Mouse (Mus musculus): ENCODE measurements around the gene Tapbp. TPM values are rescaled to one million over a fixed set of nuclear protein-coding genes. Genes with fewer than 3 reads are reported as not detected.
A peak's percentile ranks its signal among the peaks of the same experiment; 100 is the strongest.

Tapbp gene
- polyA plus RNA-seq, 1 experiment from 2014 or later, result 16.6 TPM

DNA sequence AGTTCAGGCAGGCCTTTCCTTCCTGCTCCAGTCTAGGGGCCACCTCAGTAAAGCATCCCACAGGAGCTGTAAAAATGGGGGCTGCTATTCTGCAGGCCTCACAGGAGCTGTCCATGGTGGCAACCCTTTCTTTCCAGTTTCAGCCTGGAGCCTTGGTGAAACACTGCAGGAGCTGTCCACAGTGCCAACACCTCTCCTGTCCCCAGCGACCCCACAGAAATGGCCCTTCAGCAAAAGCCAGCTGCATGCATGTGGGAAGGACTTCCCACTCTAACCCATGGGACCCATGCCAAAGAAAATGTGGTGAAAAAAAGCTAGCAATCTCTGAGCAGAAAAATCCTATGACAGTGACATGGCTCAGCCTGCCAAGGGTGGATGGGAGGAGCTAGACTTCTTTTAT lies 57.0 kb downstream of the Tapbp start:
- no peak overlapping the region for H3K9ac ChIP-seq (ENCODE audit: low read depth, low read length)
- H3K9me3 ChIP-seq (ENCODE audit: control insufficient read depth, low read length), result no peaks in the 10 kb centered on the region
- no peaks in the 10 kb centered on the region for H3K36me3 ChIP-seq (ENCODE audit: control insufficient read depth, insufficient read depth, low read length)
- DNase-seq (ENCODE audit: low spot score) (peak; percentile 53), ATAC-seq (ENCODE audit: low FRiP score) (no peak)
- 8% methylated on average over 1 of the region's 1 CpGs for WGBS
- no peaks in the 10 kb centered on the region for H3K4me1 ChIP-seq (replicated peaks; ENCODE audit: control insufficient read depth, insufficient read depth, low read length)
- peaks cover 10% of the 10 kb centered on the region for H3K27me3 ChIP-seq (ENCODE audit: control insufficient read depth, insufficient read depth, low read length)
- no peak overlapping the region for H3K4me2 ChIP-seq (replicated peaks; ENCODE audit: low read depth, low read length)
- H3K27ac ChIP-seq (ENCODE audit: low read depth, low read length), result no peak overlapping the region
- no peak overlapping the region for H3K4me3 ChIP-seq (ENCODE audit: low read depth, low read length)

DNA sequence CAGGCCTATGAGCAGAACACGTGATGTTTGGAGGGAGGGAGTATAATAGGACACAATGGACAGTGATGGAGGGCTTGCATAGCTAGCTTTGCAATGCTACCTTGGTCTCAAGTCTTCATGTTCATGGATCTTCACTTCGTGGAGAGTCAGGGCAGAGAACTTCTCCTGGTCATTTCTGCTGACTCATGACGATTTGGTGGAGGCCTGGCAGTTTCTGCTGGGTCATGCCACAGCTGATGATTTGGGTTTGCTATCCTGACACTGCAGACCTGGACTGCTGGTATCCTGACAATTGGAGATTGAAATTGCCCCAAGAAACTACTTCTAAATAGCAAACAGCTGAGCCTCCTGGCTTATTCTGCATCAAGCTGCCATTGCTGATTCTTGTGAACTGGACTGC lies 57.9 kb downstream of the Tapbp start:
- Histone ChIP-seq H3K9me3 (ENCODE audit: control insufficient read depth, low read length) (no peaks in the 10 kb centered on the region), H3K27me3 (ENCODE audit: control insufficient read depth, insufficient read depth, low read length) (peaks cover 19% of the 10 kb centered on the region), H3K36me3 (ENCODE audit: control insufficient read depth, insufficient read depth, low read length) (no peaks in the 10 kb centered on the region), H3K9ac (ENCODE audit: low read depth, low read length) (no peak overlapping the region), H3K4me3 (ENCODE audit: low read depth, low read length) (no peak overlapping the region), H3K4me1 (replicated peaks; ENCODE audit: control insufficient read depth, insufficient read depth, low read length) (no peaks in the 10 kb centered on the region), H3K27ac (ENCODE audit: low read depth, low read length) (no peak overlapping the region), H3K4me2 (replicated peaks; ENCODE audit: low read depth, low read length) (no peak overlapping the region)
- no peak for DNase-seq (ENCODE audit: low spot score)
- WGBS, result 62% methylated on average over 3 of the region's 3 CpGs
- no peak for ATAC-seq (ENCODE audit: low FRiP score)

DNA sequence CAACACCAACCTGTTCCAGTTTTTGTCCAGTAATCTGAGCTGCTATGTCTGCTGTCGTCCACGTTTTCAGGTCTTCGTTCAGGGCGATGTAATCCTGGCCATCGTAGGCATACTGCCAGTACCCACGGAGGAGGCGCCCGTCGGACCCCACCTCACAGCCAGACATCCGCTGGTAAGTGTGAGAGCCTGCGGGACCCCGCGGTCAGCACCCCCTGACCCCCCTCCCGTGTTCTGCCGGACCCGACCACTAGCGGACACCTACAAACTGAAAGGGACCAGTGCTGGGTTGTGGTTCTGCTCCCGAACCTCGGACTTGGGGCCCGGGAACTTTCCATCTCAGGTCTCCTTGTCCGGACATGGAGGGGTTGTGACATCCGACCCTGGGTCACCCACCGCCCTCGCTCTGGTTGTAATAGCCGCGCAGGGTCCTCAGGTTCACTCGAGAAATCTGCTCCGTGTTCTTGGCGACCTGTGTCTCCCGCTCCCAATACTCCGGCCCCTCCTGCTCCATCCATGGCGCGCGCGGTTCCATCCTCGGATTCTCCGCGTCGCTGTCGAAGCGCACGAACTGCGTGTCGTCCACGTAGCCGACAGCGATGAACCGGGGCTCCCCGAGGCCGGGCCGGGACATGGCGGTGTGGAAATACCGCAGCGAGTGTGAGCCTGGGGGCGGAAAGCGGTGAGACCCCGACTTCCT lies 62.3 kb downstream of the Tapbp start:
- peaks cover 30% of the 10 kb centered on the region for H3K27me3 ChIP-seq (ENCODE audit: control insufficient read depth, insufficient read depth, low read length)
- peak; percentile 6 for DNase-seq (ENCODE audit: low spot score)

GRCm38 (mm10) chr17:33978631-33979031 lies 62.9 kb downstream of the Tapbp start:
- Histone ChIP-seq H3K27ac (ENCODE audit: low read depth, low read length) (no peak overlapping the region), H3K9me3 (ENCODE audit: control insufficient read depth, low read length) (no peaks in the 10 kb centered on the region), H3K4me3 (ENCODE audit: low read depth, low read length) (peak overlapping the region; percentile 23), H3K27me3 (ENCODE audit: control insufficient read depth, insufficient read depth, low read length) (peaks cover 30% of the 10 kb centered on the region), H3K36me3 (ENCODE audit: control insufficient read depth, insufficient read depth, low read length) (no peaks in the 10 kb centered on the region), H3K4me1 (replicated peaks; ENCODE audit: control insufficient read depth, insufficient read depth, low read length) (no peaks in the 10 kb centered on the region), H3K4me2 (replicated peaks; ENCODE audit: low read depth, low read length) (peak overlapping the region; percentile 47), H3K9ac (ENCODE audit: low read depth, low read length) (no peak overlapping the region)
- WGBS, result 0% methylated on average over 17 of the region's 17 CpGs
- 0 out of 2 replicates have a peak, but pooled peaks have one; percentile 20 for ATAC-seq (ENCODE audit: low FRiP score)
- peak; percentile 31 for DNase-seq (ENCODE audit: low spot score)

More for the DNA sequence above, 62.3 kb downstream of the Tapbp start:
- Histone ChIP-seq H3K27ac (ENCODE audit: low read depth, low read length) (no peak overlapping the region), H3K36me3 (ENCODE audit: control insufficient read depth, insufficient read depth, low read length) (no peaks in the 10 kb centered on the region), H3K9ac (ENCODE audit: low read depth, low read length) (no peak overlapping the region), H3K9me3 (ENCODE audit: control insufficient read depth, low read length) (no peaks in the 10 kb centered on the region), H3K4me3 (ENCODE audit: low read depth, low read length) (peak overlapping the region; percentile 23), H3K4me2 (replicated peaks; ENCODE audit: low read depth, low read length) (peak overlapping the region; percentile 47), H3K4me1 (replicated peaks; ENCODE audit: control insufficient read depth, insufficient read depth, low read length) (no peaks in the 10 kb centered on the region)
- WGBS, result 2% methylated on average over 57 of the region's 57 CpGs
- no peak for ATAC-seq (ENCODE audit: low FRiP score)

Other genes starting within 250 kb of the Tapbp start
- 506 and 558 TPM in 2 replicates for gene Hnrnpm, start 229.0 kb upstream of the Tapbp start, polyA plus RNA-seq (2014; fragmentation: Nextera tagmentation; extraction: Ambion mirVana)
- gene March2, start 197.2 kb upstream of the Tapbp start, polyA plus RNA-seq (2014; fragmentation: Nextera tagmentation; extraction: Ambion mirVana), result 40.2 and 45.4 TPM in 2 replicates
- 334 and 359 TPM in 2 replicates for gene Rab11b, start 155.4 kb upstream of the Tapbp start, polyA plus RNA-seq (2014; fragmentation: Nextera tagmentation; extraction: Ambion mirVana)
- 22.0 and 22.5 TPM in 2 replicates for gene Angptl4, start 134.1 kb upstream of the Tapbp start, polyA plus RNA-seq (2014; fragmentation: Nextera tagmentation; extraction: Ambion mirVana)
- 22.7 and 30.1 TPM in 2 replicates for gene Kank3, start 105.4 kb upstream of the Tapbp start, polyA plus RNA-seq (2014; fragmentation: Nextera tagmentation; extraction: Ambion mirVana)
- gene Rps28, start 91.3 kb upstream of the Tapbp start, polyA plus RNA-seq (2014; fragmentation: Nextera tagmentation; extraction: Ambion mirVana), result 706 and 742 TPM in 2 replicates
- gene Ndufa7, start 91.3 kb upstream of the Tapbp start, polyA plus RNA-seq (2014; fragmentation: Nextera tagmentation; extraction: Ambion mirVana), result 445 and 467 TPM in 2 replicates
- gene Cd320, start 72.8 kb upstream of the Tapbp start, polyA plus RNA-seq (2014; fragmentation: Nextera tagmentation; extraction: Ambion mirVana), result 73.7 and 76.1 TPM in 2 replicates
- not detected in 2 replicates for gene Gm7029, start 42.1 kb upstream of the Tapbp start, polyA plus RNA-seq (2014; fragmentation: Nextera tagmentation; extraction: Ambion mirVana)
- gene Kifc1, start 25.2 kb upstream of the Tapbp start, polyA plus RNA-seq (2014; fragmentation: Nextera tagmentation; extraction: Ambion mirVana), result 5.3 and 9.9 TPM in 2 replicates
- 0.86 TPM in 1 of 2 replicates, not detected in the other for gene Platr17, start 10.8 kb upstream of the Tapbp start, polyA plus RNA-seq (2014; fragmentation: Nextera tagmentation; extraction: Ambion mirVana)
- gene Daxx, start 6.5 kb upstream of the Tapbp start, polyA plus RNA-seq (2014; fragmentation: Nextera tagmentation; extraction: Ambion mirVana), result 47.0 and 60.0 TPM in 2 replicates
- gene Zbtb22, start within 50 bp of the Tapbp start, polyA plus RNA-seq (2014; fragmentation: Nextera tagmentation; extraction: Ambion mirVana), result 8.1 and 9.3 TPM in 2 replicates
- gene Rgl2, start 13.6 kb downstream of the Tapbp start, polyA plus RNA-seq (2014; fragmentation: Nextera tagmentation; extraction: Ambion mirVana), result 32.5 and 32.9 TPM in 2 replicates
- 201 and 205 TPM in 2 replicates for gene Pfdn6, start 24.4 kb downstream of the Tapbp start, polyA plus RNA-seq (2014; fragmentation: Nextera tagmentation; extraction: Ambion mirVana)
- gene Wdr46, start 24.8 kb downstream of the Tapbp start, polyA plus RNA-seq (2014; fragmentation: Nextera tagmentation; extraction: Ambion mirVana), result 26.8 and 29.4 TPM in 2 replicates
- 4.8 and 5.3 TPM in 2 replicates for gene B3galt4, start 35.6 kb downstream of the Tapbp start, polyA plus RNA-seq (2014; fragmentation: Nextera tagmentation; extraction: Ambion mirVana)
- gene Vps52, start 39.9 kb downstream of the Tapbp start, polyA plus RNA-seq (2014; fragmentation: Nextera tagmentation; extraction: Ambion mirVana), result 38.2 and 39.4 TPM in 2 replicates
- gene Rps18, start 40.1 kb downstream of the Tapbp start, polyA plus RNA-seq (2014; fragmentation: Nextera tagmentation; extraction: Ambion mirVana), result 1,221 and 1,241 TPM in 2 replicates
- gene H2-K1, start 84.4 kb downstream of the Tapbp start, polyA plus RNA-seq (2014; fragmentation: Nextera tagmentation; extraction: Ambion mirVana), result 18.7 and 19.4 TPM in 2 replicates
- gene Ring1, start 108.8 kb downstream of the Tapbp start, polyA plus RNA-seq (2014; fragmentation: Nextera tagmentation; extraction: Ambion mirVana), result 5.9 and 6.3 TPM in 2 replicates
- 50.5 and 54.8 TPM in 2 replicates for gene H2-Ke6, start 112.2 kb downstream of the Tapbp start, polyA plus RNA-seq (2014; fragmentation: Nextera tagmentation; extraction: Ambion mirVana)
- 75.9 and 80.3 TPM in 2 replicates for gene Slc39a7, start 115.8 kb downstream of the Tapbp start, polyA plus RNA-seq (2014; fragmentation: Nextera tagmentation; extraction: Ambion mirVana)
- 16.3 and 16.8 TPM in 2 replicates for gene Rxrb, start 115.9 kb downstream of the Tapbp start, polyA plus RNA-seq (2014; fragmentation: Nextera tagmentation; extraction: Ambion mirVana)
- gene Col11a2, start 123.5 kb downstream of the Tapbp start, polyA plus RNA-seq (2014; fragmentation: Nextera tagmentation; extraction: Ambion mirVana), result 0.91 and 1.4 TPM in 2 replicates
- 0.26 and 0.32 TPM in 2 replicates for gene H2-Oa, start 176.4 kb downstream of the Tapbp start, polyA plus RNA-seq (2014; fragmentation: Nextera tagmentation; extraction: Ambion mirVana)
- gene H2-DMa, start 203.6 kb downstream of the Tapbp start, polyA plus RNA-seq (2014; fragmentation: Nextera tagmentation; extraction: Ambion mirVana), result 8.6 and 13.8 TPM in 2 replicates
- gene Brd2, start 206.7 kb downstream of the Tapbp start, polyA plus RNA-seq (2014; fragmentation: Nextera tagmentation; extraction: Ambion mirVana), result 113 and 159 TPM in 2 replicates
- not detected in 2 replicates for gene H2-DMb2, start 227.4 kb downstream of the Tapbp start, polyA plus RNA-seq (2014; fragmentation: Nextera tagmentation; extraction: Ambion mirVana)
- 0.29 and 0.94 TPM in 2 replicates for gene H2-DMb1, start 237.2 kb downstream of the Tapbp start, polyA plus RNA-seq (2014; fragmentation: Nextera tagmentation; extraction: Ambion mirVana)

All from hindbrain, embryonic 11.5 days (tissue).